ENCODE assay signal across 8 mouse cellular contexts in genomic region chr4:132922061-132922530, GRCm38 (mm10). TPM values are rescaled to one million over a fixed set of nuclear protein-coding genes. Genes with fewer than 3 reads are reported as not detected.
DNase-seq lines count a peak whose midpoint lies in the region; ATAC-seq lines count a peak whose summit lies in the region.

No protein-coding gene starts in this region.

- H3K27ac ChIP-seq in forebrain, embryonic 10.5 days = peak overlapping the region; percentile 91
- peak overlapping the region; percentile 80 for H3K27ac ChIP-seq in intestine, embryonic 14.5 days (ENCODE audit: low read depth)
- peak overlapping the region; percentile 40 for H3K27ac ChIP-seq in macrophage

- peak; percentile 35 to 59 for DNase-seq in layer of hippocampus, postnatal 36 days
- DNase-seq in layer of hippocampus, postnatal 10 days (ENCODE audit: low spot score in 2 of 2) = no peak
- peak; percentile 41 for DNase-seq in adipocyte (ENCODE audit: low spot score)
- DNase-seq in forebrain, embryonic 10.5 days (ENCODE audit: extremely low spot score, low spot score) = peak; percentile 66
- no peak for DNase-seq in intestine, embryonic 14.5 days (ENCODE audit: low spot score)
- DNase-seq in testis, postnatal 14 days (ENCODE audit: low spot score) = peak; percentile 66
- DNase-seq in adrenal gland, adult (ENCODE audit: inconsistent age in 2 of 2, low spot score in 1 of 2) = no peak

- peak overlapping the region; percentile 85 for H3K9ac ChIP-seq in intestine, embryonic 14.5 days (ENCODE audit: low read length)

- H3K4me1 ChIP-seq in forebrain, embryonic 10.5 days = peaks cover 33% of the 10 kb centered on the region
- peaks cover 12% of the 10 kb centered on the region; the same call in 1 of the 2 replicates for H3K4me1 ChIP-seq in intestine, embryonic 14.5 days (replicated peaks; ENCODE audit: control insufficient read depth, insufficient read depth, low read length)

- H3K27me3 ChIP-seq in forebrain, embryonic 10.5 days (ENCODE audit: poor library complexity, severe bottlenecking) = no peaks in the 10 kb centered on the region
- no peaks in the 10 kb centered on the region for H3K27me3 ChIP-seq in intestine, embryonic 14.5 days (replicated peaks; ENCODE audit: control insufficient read depth, insufficient read depth, low read length)

- peak overlapping the region; percentile 72 for H3K4me2 ChIP-seq in intestine, embryonic 14.5 days (ENCODE audit: low read length)

- no peaks in the 10 kb centered on the region for H3K9me3 ChIP-seq in forebrain, embryonic 10.5 days
- no peaks in the 10 kb centered on the region for H3K9me3 ChIP-seq in intestine, embryonic 14.5 days (ENCODE audit: control insufficient read depth, low read length)

- H3K79me2 ChIP-seq in macrophage (ENCODE audit: inconsistent target) = peaks cover 33% of the 10 kb centered on the region

- WGBS in forebrain, embryonic 10.5 days = under 1% methylated on average over 49 of the region's 50 CpGs
- under 1% methylated on average over 47 of the region's 50 CpGs for WGBS in intestine, embryonic 14.5 days
- 0% methylated on average over 37 of the region's 50 CpGs for WGBS in macrophage (ENCODE audit: missing documents)

- H3K36me3 ChIP-seq in forebrain, embryonic 10.5 days (replicated peaks) = peaks cover 28% of the 10 kb centered on the region
- peaks cover 15% of the 10 kb centered on the region for H3K36me3 ChIP-seq in intestine, embryonic 14.5 days (ENCODE audit: control insufficient read depth, insufficient read depth, low read length)
- peaks cover 7% of the 10 kb centered on the region; the same call in 1 of the 2 replicates for H3K36me3 ChIP-seq in macrophage (ENCODE audit: inconsistent target)

- peak; percentile 64 for ATAC-seq in intestine, embryonic 14.5 days (replicated peaks; ENCODE audit: low FRiP score, low TSS enrichment, low read depth)

- H3K4me3 ChIP-seq in forebrain, embryonic 10.5 days = peak overlapping the region; percentile 94
- H3K4me3 ChIP-seq in intestine, embryonic 14.5 days (ENCODE audit: low read depth, low read length) = peak overlapping the region; percentile 87
- H3K4me3 ChIP-seq in macrophage (ENCODE audit: inconsistent target) = peak overlapping the region; percentile 76

RNA-seq across cellular contexts. Expression of gene Fam76a, which starts 0.3 kb away (rescaled TPM):
- 10 to 100 TPM; 52.4 to 53.3 TPM for total RNA-seq in layer of hippocampus, postnatal 36 days (2021)
- total RNA-seq in layer of hippocampus, postnatal 10 days (2021) = 10 to 100 TPM; 26.6 to 28.0 TPM
- polyA plus RNA-seq in forebrain, embryonic 10.5 days (2016; fragmentation: Nextera tagmentation; extraction: Ambion mirVana) = 29.7 and 32.2 TPM in 2 replicates
- 40.1 and 41.9 TPM in 2 replicates for polyA plus RNA-seq in intestine, embryonic 14.5 days (2014; fragmentation: Nextera tagmentation; extraction: Ambion mirVana)
- total RNA-seq in macrophage (2018; cell fraction: chromatin; rRNA removed) = 10 to 100 TPM; 11.8 to 30.4 (median 22.7) TPM
- 10 to 100 TPM; 32.4 to 54.6 (median 38.8) TPM for total RNA-seq in macrophage (2018; cell fraction: cytosol; rRNA removed)
- 10 to 100 TPM; 19.3 to 44.5 (median 33.7) TPM for total RNA-seq in macrophage (2018; cell fraction: nucleus; rRNA removed)
- 29.8 to 49.7 TPM (median 31.3 TPM) in 3 replicates for polyA plus RNA-seq in macrophage (2018)

RNA-seq across cellular contexts. Expression of gene Stx12, which starts 37.8 kb away (rescaled TPM):
- 100 to 1,000 TPM; 102 to 108 TPM for total RNA-seq in layer of hippocampus, postnatal 36 days (2021)
- total RNA-seq in layer of hippocampus, postnatal 10 days (2021) = 100 to 1,000 TPM; 113 to 115 TPM
- polyA plus RNA-seq in forebrain, embryonic 10.5 days (2016; fragmentation: Nextera tagmentation; extraction: Ambion mirVana) = 52.8 and 53.9 TPM in 2 replicates
- 58.1 and 63.4 TPM in 2 replicates for polyA plus RNA-seq in intestine, embryonic 14.5 days (2014; fragmentation: Nextera tagmentation; extraction: Ambion mirVana)
- total RNA-seq in macrophage (2018; cell fraction: chromatin; rRNA removed) = 100 to 1,000 TPM in 24 of 26 experiments, 10 to 100 TPM in 2; 96.5 to 197 (median 127) TPM
- 10 to 100 TPM; 59.8 to 98.5 (median 80.8) TPM for total RNA-seq in macrophage (2018; cell fraction: cytosol; rRNA removed)
- total RNA-seq in macrophage (2018; cell fraction: nucleus; rRNA removed) = 100 to 1,000 TPM in 21 of 26 experiments, 10 to 100 TPM in 5; 75.2 to 176 (median 116) TPM
- 83.0 to 103 TPM (median 89.1 TPM) in 3 replicates for polyA plus RNA-seq in macrophage (2018)

RNA-seq across cellular contexts. Expression of gene Fgr, which starts 51.8 kb away (rescaled TPM):
- under 1 TPM in 1 of 2 experiments, not detected in 1; 0.66 TPM for total RNA-seq in layer of hippocampus, postnatal 36 days (2021)
- under 1 TPM; 0.13 to 0.46 TPM for total RNA-seq in layer of hippocampus, postnatal 10 days (2021)
- 0.06 and 0.11 TPM in 2 replicates for polyA plus RNA-seq in forebrain, embryonic 10.5 days (2016; fragmentation: Nextera tagmentation; extraction: Ambion mirVana)
- 0.62 and 0.99 TPM in 2 replicates for polyA plus RNA-seq in intestine, embryonic 14.5 days (2014; fragmentation: Nextera tagmentation; extraction: Ambion mirVana)
- 1 to 10 TPM in 13 of 26 experiments, under 1 TPM in 13; 0.33 to 4.1 (median 1.1) TPM for total RNA-seq in macrophage (2018; cell fraction: chromatin; rRNA removed)
- 1 to 10 TPM in 20 of 26 experiments, under 1 TPM in 6; 0.75 to 2.5 (median 1.3) TPM for total RNA-seq in macrophage (2018; cell fraction: cytosol; rRNA removed)
- total RNA-seq in macrophage (2018; cell fraction: nucleus; rRNA removed) = 1 to 10 TPM in 24 of 26 experiments, under 1 TPM in 2; 0.96 to 7.2 (median 2.8) TPM
- 0.91 to 1.8 TPM (median 1.2 TPM) in 3 replicates for polyA plus RNA-seq in macrophage (2018)

Comparison
In these comparisons a context has a peak if more than half of its experiments do, and no peak if none do; other contexts are left out.
1. DNase-seq: peak in layer of hippocampus, postnatal 36 days (2 of 2), adipocyte (single experiment), forebrain, embryonic 10.5 days (single experiment) and testis, postnatal 14 days (single experiment); none in layer of hippocampus, postnatal 10 days (0 of 2), intestine, embryonic 14.5 days (single experiment) and adrenal gland, adult (0 of 2).
2. H3K27ac ChIP-seq: peak in every context shown above with its lines; median percentile 91 in forebrain, embryonic 10.5 days; 80 in intestine, embryonic 14.5 days; 40 in macrophage.
3. Peak in every context shown above with its lines, with median percentiles within 50 percentile points of each other: H3K4me3 ChIP-seq.